Mouse (Mus musculus): ENCODE results near the gene Tex44. TPM values are rescaled to one million over a fixed set of nuclear protein-coding genes. Genes with fewer than 3 reads are reported as not detected.
"Not testable (repeated sequence)": the region's sequence is repeated elsewhere in the genome, so short reads cannot be mapped to it uniquely, and the experiment has no call there.

The Tex44 gene
- polyA plus RNA-seq, 2 experiments = not detected

GRCm38 (mm10) chr1:86469876-86470275 lies 43.7 kb downstream of the Tex44 start:
- TF ChIP-seq POLR2A (IDR thresholded peaks at IDR 0.05; ENCODE audit: borderline replicate concordance, extremely low read depth, insufficient read depth, insufficient read length) = no peak
- H3K9ac ChIP-seq (ENCODE audit: low read depth, low read length, severe bottlenecking) = no peak overlapping the region
- ATAC-seq (ENCODE audit: low FRiP score, low read depth) (no peak), DNase-seq (ENCODE audit: low spot score) (no peak)
- H3K27ac ChIP-seq (replicated peaks; ENCODE audit: low read depth, low read length) = no peak overlapping the region
- H3K27me3 ChIP-seq (ENCODE audit: control insufficient read depth, insufficient read depth, low read length) = no peaks in the 10 kb centered on the region
- no peaks in the 10 kb centered on the region for H3K36me3 ChIP-seq (ENCODE audit: control insufficient read depth, insufficient read depth, low read length)
- H3K4me2 ChIP-seq (replicated peaks; ENCODE audit: low read depth, low read length, severe bottlenecking) = no peak overlapping the region
- H3K4me3 ChIP-seq (replicated peaks; ENCODE audit: low read length) = no peak overlapping the region
- WGBS = 96% methylated on average over 4 of the region's 4 CpGs
- peaks cover 18% of the 10 kb centered on the region for H3K4me1 ChIP-seq (ENCODE audit: control insufficient read depth, insufficient read depth, low read length)
- H3K9me3 ChIP-seq (ENCODE audit: control insufficient read depth, low read length) = no peaks in the 10 kb centered on the region

GRCm38 (mm10) chr1:86470519-86471181 lies 44.5 kb downstream of the Tex44 start:
- no peaks in the 10 kb centered on the region for H3K27me3 ChIP-seq (ENCODE audit: control insufficient read depth, insufficient read depth, low read length)
- H3K4me1 ChIP-seq (ENCODE audit: control insufficient read depth, insufficient read depth, low read length) = peaks cover 16% of the 10 kb centered on the region
- no peak for TF ChIP-seq POLR2A (IDR thresholded peaks at IDR 0.05; ENCODE audit: borderline replicate concordance, extremely low read depth, insufficient read depth, insufficient read length)
- no peaks in the 10 kb centered on the region for H3K9me3 ChIP-seq (ENCODE audit: control insufficient read depth, low read length)
- no peaks in the 10 kb centered on the region for H3K36me3 ChIP-seq (ENCODE audit: control insufficient read depth, insufficient read depth, low read length)
- WGBS = 86% methylated on average over 12 of the region's 12 CpGs
- no peak overlapping the region for H3K4me3 ChIP-seq (replicated peaks; ENCODE audit: low read length)
- H3K27ac ChIP-seq (replicated peaks; ENCODE audit: low read depth, low read length) = no peak overlapping the region; the same call in 1 of the 2 replicates
- ATAC-seq (ENCODE audit: low FRiP score, low read depth) = peak; percentile 28; the same call in 1 of the 2 replicates
- DNase-seq (ENCODE audit: low spot score) = no peak
- H3K9ac ChIP-seq (ENCODE audit: low read depth, low read length, severe bottlenecking) = no peak overlapping the region
- H3K4me2 ChIP-seq (replicated peaks; ENCODE audit: low read depth, low read length, severe bottlenecking) = no peak overlapping the region

- not testable (repeated sequence) for H3K9me3 ChIP-seq (ENCODE audit: control insufficient read depth, low read length); H3K27me3 ChIP-seq (ENCODE audit: control insufficient read depth, insufficient read depth, low read length); ATAC-seq (ENCODE audit: low FRiP score, low read depth); DNase-seq (ENCODE audit: low spot score); H3K36me3 ChIP-seq (ENCODE audit: control insufficient read depth, insufficient read depth, low read length)
- Histone ChIP-seq H3K9ac (ENCODE audit: low read depth, low read length, severe bottlenecking) (peak overlapping the region; percentile 55; the same call in 1 of the 2 replicates), H3K4me3 (replicated peaks; ENCODE audit: low read length) (peak overlapping the region; percentile 0; the same call in 1 of the 2 replicates), H3K27ac (replicated peaks; ENCODE audit: low read depth, low read length) (peak overlapping the region; percentile 91), H3K4me2 (replicated peaks; ENCODE audit: low read depth, low read length, severe bottlenecking) (0 out of 2 replicates have a peak overlapping the region, but pooled peaks have one; percentile 36), H3K4me1 (ENCODE audit: control insufficient read depth, insufficient read depth, low read length) (peaks cover 16% of the 10 kb centered on the region)
- WGBS = 74% methylated on average over 11 of the region's 11 CpGs
Measured at GRCm38 (mm10) chr1:86471504-86471961, 45.4 kb downstream of the Tex44 start.

- Histone ChIP-seq H3K4me2 (replicated peaks; ENCODE audit: low read depth, low read length, severe bottlenecking) (peak overlapping the region; percentile 36), H3K4me3 (replicated peaks; ENCODE audit: low read length) (peak overlapping the region; percentile 0), H3K9ac (ENCODE audit: low read depth, low read length, severe bottlenecking) (peak overlapping the region; percentile 55), H3K9me3 (ENCODE audit: control insufficient read depth, low read length) (no peaks in the 10 kb centered on the region), H3K27me3 (ENCODE audit: control insufficient read depth, insufficient read depth, low read length) (no peaks in the 10 kb centered on the region), H3K4me1 (ENCODE audit: control insufficient read depth, insufficient read depth, low read length) (peaks cover 16% of the 10 kb centered on the region), H3K27ac (replicated peaks; ENCODE audit: low read depth, low read length) (peak overlapping the region; percentile 91), H3K36me3 (ENCODE audit: control insufficient read depth, insufficient read depth, low read length) (no peaks in the 10 kb centered on the region)
- ATAC-seq (ENCODE audit: low FRiP score, low read depth) (peak; percentile 74), DNase-seq (ENCODE audit: low spot score) (peak; percentile 81)
- 15% methylated on average over 31 of the region's 31 CpGs for WGBS
- no peak for TF ChIP-seq POLR2A (IDR thresholded peaks at IDR 0.05; ENCODE audit: borderline replicate concordance, extremely low read depth, insufficient read depth, insufficient read length)
Measured at GRCm38 (mm10) chr1:86472197-86472952, 46.2 kb downstream of the Tex44 start.

GRCm38 (mm10) chr1:86473109-86473760 lies 47.1 kb downstream of the Tex44 start:
- Histone ChIP-seq H3K27me3 (ENCODE audit: control insufficient read depth, insufficient read depth, low read length) (no peaks in the 10 kb centered on the region), H3K9ac (ENCODE audit: low read depth, low read length, severe bottlenecking) (no peak overlapping the region), H3K27ac (replicated peaks; ENCODE audit: low read depth, low read length) (peak overlapping the region; percentile 91), H3K36me3 (ENCODE audit: control insufficient read depth, insufficient read depth, low read length) (no peaks in the 10 kb centered on the region), H3K9me3 (ENCODE audit: control insufficient read depth, low read length) (no peaks in the 10 kb centered on the region), H3K4me3 (replicated peaks; ENCODE audit: low read length) (no peak overlapping the region), H3K4me2 (replicated peaks; ENCODE audit: low read depth, low read length, severe bottlenecking) (no peak overlapping the region), H3K4me1 (ENCODE audit: control insufficient read depth, insufficient read depth, low read length) (peaks cover 16% of the 10 kb centered on the region)
- DNase-seq (ENCODE audit: low spot score) = no peak
- ATAC-seq (ENCODE audit: low FRiP score, low read depth) = no peak
- no peak for TF ChIP-seq POLR2A (IDR thresholded peaks at IDR 0.05; ENCODE audit: borderline replicate concordance, extremely low read depth, insufficient read depth, insufficient read length)
- 90% methylated on average over 18 of the region's 18 CpGs for WGBS

Other genes with a start within 250 kb of the Tex44 start
- gene B3gnt7, start 123.5 kb upstream of the Tex44 start, polyA plus RNA-seq (2012; rRNA removed) = 9.7 and 13.2 TPM in 2 replicates
- gene B3gnt7, start 123.5 kb upstream of the Tex44 start, polyA plus RNA-seq (2014; fragmentation: Nextera tagmentation; extraction: Ambion mirVana) = 7.1 and 7.7 TPM in 2 replicates
- 63.5 and 201 TPM in 2 replicates for gene Ncl, start 66.9 kb upstream of the Tex44 start, polyA plus RNA-seq (2012; rRNA removed)
- 286 and 299 TPM in 2 replicates for gene Ncl, start 66.9 kb upstream of the Tex44 start, polyA plus RNA-seq (2014; fragmentation: Nextera tagmentation; extraction: Ambion mirVana)
- gene Nmur1, start 101 bp upstream of the Tex44 start, polyA plus RNA-seq (2012; rRNA removed) = 0.09 TPM in 1 of 2 replicates, not detected in the other
- gene Nmur1, start 101 bp upstream of the Tex44 start, polyA plus RNA-seq (2014; fragmentation: Nextera tagmentation; extraction: Ambion mirVana) = 0.17 TPM in 1 of 2 replicates, not detected in the other
- 1,648 and 3,055 TPM in 2 replicates for gene Ptma, start 100.4 kb downstream of the Tex44 start, polyA plus RNA-seq (2012; rRNA removed)
- 2,429 and 2,674 TPM in 2 replicates for gene Ptma, start 100.4 kb downstream of the Tex44 start, polyA plus RNA-seq (2014; fragmentation: Nextera tagmentation; extraction: Ambion mirVana)
- 61.1 and 63.2 TPM in 2 replicates for gene Pde6d, start 156.3 kb downstream of the Tex44 start, polyA plus RNA-seq (2012; rRNA removed)
- 63.0 and 69.7 TPM in 2 replicates for gene Pde6d, start 156.3 kb downstream of the Tex44 start, polyA plus RNA-seq (2014; fragmentation: Nextera tagmentation; extraction: Ambion mirVana)
- gene Cops7b, start 156.6 kb downstream of the Tex44 start, polyA plus RNA-seq (2012; rRNA removed) = 62.1 and 68.9 TPM in 2 replicates
- 35.6 and 42.6 TPM in 2 replicates for gene Cops7b, start 156.6 kb downstream of the Tex44 start, polyA plus RNA-seq (2014; fragmentation: Nextera tagmentation; extraction: Ambion mirVana)
- 5.6 and 6.4 TPM in 2 replicates for gene Nppc, start 244.2 kb downstream of the Tex44 start, polyA plus RNA-seq (2012; rRNA removed)
- gene Nppc, start 244.2 kb downstream of the Tex44 start, polyA plus RNA-seq (2014; fragmentation: Nextera tagmentation; extraction: Ambion mirVana) = 4.7 and 6.1 TPM in 2 replicates